Mouse (Mus musculus) liver, postnatal 0 days (tissue): ENCODE measurements around the gene Gpnmb. TPM values are rescaled to one million over a fixed set of nuclear protein-coding genes. Genes with fewer than 3 reads are reported as not detected.

ENCODE experiments used
- ATAC-seq: fragments of 200-750 bp; cut with Nextera tagmentation; 2 replicates; pipeline ENCODE4 v1.8.0; 2017; ENCODE audit warnings: mild to moderate bottlenecking, moderate library complexity
- DNase-seq: peaks from one replicate; pipeline ENCODE4 v3.0.0-alpha.2; 2016
- H3K27ac ChIP-seq: fragments of 300-500 bp; sonication (generic); 2 replicates; pipeline ENCODE4 v1.5.1; 2014; ENCODE audit warnings: antibody characterized with exemption, moderate library complexity, mild to moderate bottlenecking, low read depth
- H3K27me3 ChIP-seq: fragments of 300-500 bp; sonication (generic); 2 replicates; pipeline ENCODE4 v1.6.1; 2014; ENCODE audit warnings: low read length, control low read depth, mixed read lengths; ENCODE audit not compliant: insufficient read depth
- H3K36me3 ChIP-seq: fragments of 300-500 bp; sonication (generic); replicated peaks from 2 replicates; pipeline ENCODE4 v1.6.1; 2014; ENCODE audit warnings: mild to moderate bottlenecking, control low read depth, low read length, moderate library complexity, mixed read lengths; ENCODE audit not compliant: insufficient read depth
- H3K4me1 ChIP-seq: fragments of 300-500 bp; sonication (generic); 2 replicates; pipeline ENCODE4 v1.6.1; 2014; ENCODE audit warnings: antibody characterized with exemption, mild to moderate bottlenecking, control low read depth; ENCODE audit not compliant: insufficient read depth
- H3K4me2 ChIP-seq: fragments of 300-500 bp; sonication (generic); 2 replicates; pipeline ENCODE4 v1.6.1; 2014; ENCODE audit warnings: low read depth, mild to moderate bottlenecking, low read length, moderate library complexity, mixed read lengths
- H3K4me3 ChIP-seq: fragments of 300-500 bp; sonication (generic); 2 replicates; pipeline ENCODE4 v1.5.1; 2014; ENCODE audit warnings: low read depth, low read length
- H3K9ac ChIP-seq: fragments of 300-500 bp; sonication (generic); replicated peaks from 2 replicates; pipeline ENCODE4 v1.6.1; 2014; ENCODE audit warnings: mild to moderate bottlenecking, moderate library complexity
- H3K9me3 ChIP-seq: fragments of 300-500 bp; sonication (generic); 2 replicates; pipeline ENCODE4 v1.6.1; 2016; ENCODE audit warnings: mild to moderate bottlenecking, control low read depth, low read length, mixed read lengths
- CTCF ChIP-seq: sonication (generic); IDR thresholded peaks from 2 replicates; pipeline ENCODE4 v1.5.1; 2016; ENCODE audit warnings: antibody characterized with exemption, low read depth
- EP300 ChIP-seq: IDR thresholded peaks from 2 replicates; pipeline ENCODE4 v1.6.1; 2016; ENCODE audit warnings: antibody characterized with exemption, low read depth, mild to moderate bottlenecking
- WGBS: fragments of 180-500 bp; shearing (Covaris S2); extraction: QIAGEN DNeasy Blood & Tissue Kit; methylation state at CpG from one replicate; pipeline ENCODE4 v1.1.7; 2014; ENCODE audit not compliant: insufficient replicate concordance; 5-methylcytosine and 5-hydroxymethylcytosine counted together
- polyA plus RNA-seq: library from polyadenylated mRNA; unstranded; fragments of >200 nt; fragmentation: Nextera tagmentation; extraction: Ambion mirVana; gene quantifications from 2 replicates; pipeline ENCODE4 v1.2.1, GENCODE M21; 2015

The Gpnmb gene
- polyA plus RNA-seq, result 0.52 and 0.53 TPM in 2 replicates

DNA sequence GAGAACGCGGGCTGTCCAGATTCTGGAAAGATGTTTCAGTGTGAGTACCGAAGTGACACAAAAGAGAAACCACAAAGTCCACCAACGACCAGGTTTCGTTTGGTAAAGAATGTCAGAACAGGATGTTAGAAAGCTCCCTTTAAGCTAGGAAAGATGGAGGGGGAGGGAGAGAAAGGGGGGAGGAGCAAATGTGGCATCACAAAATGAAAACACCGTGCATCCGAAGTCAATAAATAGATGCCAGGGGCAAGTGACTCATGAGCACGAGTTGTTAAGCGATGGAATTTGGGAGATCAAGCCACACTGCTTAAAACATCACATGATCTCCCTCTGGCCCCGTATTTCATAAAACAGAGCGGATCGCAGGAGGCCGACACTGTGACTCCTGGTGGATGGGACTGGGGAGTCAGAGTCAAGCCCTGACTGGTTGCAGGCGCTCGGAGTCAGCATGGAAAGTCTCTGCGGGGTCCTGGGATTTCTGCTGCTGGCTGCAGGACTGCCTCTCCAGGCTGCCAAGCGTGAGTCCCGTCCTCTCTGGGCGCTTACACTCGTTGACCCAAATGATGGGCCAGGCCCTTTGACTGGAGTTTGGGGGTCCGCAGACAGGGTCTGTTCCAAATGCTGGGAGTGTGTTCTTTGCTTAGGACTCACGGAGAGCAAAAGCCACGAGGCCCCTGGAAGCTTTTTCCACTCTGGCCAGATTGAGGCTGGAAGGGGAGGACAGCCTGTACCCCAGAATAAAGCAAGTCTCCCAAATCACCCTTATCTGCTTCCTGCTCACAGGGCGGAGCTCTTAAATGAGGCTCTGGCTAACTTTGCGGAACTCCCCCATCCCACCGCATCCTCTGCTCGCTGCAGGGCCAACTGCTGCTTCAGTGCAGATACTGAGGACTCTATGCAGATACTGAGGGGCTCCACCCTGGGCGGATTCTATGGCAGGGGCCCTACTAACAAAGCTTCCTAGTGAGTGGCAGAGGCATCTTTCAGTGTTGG lies at the start of gene Gpnmb:
TSS of gene Gpnmb (plus strand) at position 272 of the 993 bp plus-strand sequence.
- Histone ChIP-seq H3K4me3 (peak within 1 kb of the TSS; percentile 15; the same call in 1 of the 2 replicates), H3K9me3 (no peaks in the 10 kb centered on the region), H3K4me2 (peak within 1 kb of the TSS; percentile 58), H3K27ac (no peak within 1 kb of the TSS), H3K4me1 (peaks cover 6% of the 10 kb centered on the region; the same call in 1 of the 2 replicates), H3K9ac (peak within 1 kb of the TSS; percentile 30; the same call in 1 of the 2 replicates), H3K27me3 (0 out of 2 replicates have a peak, but pooled peaks cover 8% of the 10 kb centered on the region), H3K36me3 (no peaks in the 10 kb centered on the region)
- 32% methylated on average over 28 of the region's 28 CpGs for WGBS
- ATAC-seq (no peak), DNase-seq (no peak)
- TF ChIP-seq EP300 (no peak), CTCF (no peak)

DNA sequence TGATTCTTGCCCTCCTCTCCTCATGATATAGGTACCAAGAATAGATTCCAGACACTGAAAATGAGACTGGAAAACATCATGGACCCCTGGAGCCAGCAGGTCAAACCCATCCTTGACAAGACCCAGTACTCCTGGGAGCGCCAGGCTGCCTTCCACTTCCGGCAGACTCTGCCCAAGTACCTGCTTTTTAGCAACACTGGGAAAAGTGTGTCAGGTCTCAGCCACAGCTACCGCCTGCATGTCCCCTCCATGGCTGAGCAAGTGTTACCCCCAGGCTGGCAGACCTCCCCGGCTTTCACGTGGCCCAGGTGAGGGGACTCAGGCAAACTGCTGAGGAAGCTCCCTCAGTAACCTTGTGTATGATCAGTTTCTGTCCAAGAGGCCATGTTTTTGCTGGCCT lies 46.4 kb upstream of the Gpnmb start:
- Histone ChIP-seq H3K4me3 (no peak overlapping the region), H3K9me3 (no peaks in the 10 kb centered on the region), H3K4me2 (no peak overlapping the region), H3K27me3 (no peaks in the 10 kb centered on the region), H3K4me1 (no peaks in the 10 kb centered on the region), H3K27ac (no peak overlapping the region), H3K36me3 (no peaks in the 10 kb centered on the region), H3K9ac (no peak overlapping the region)
- 76% methylated on average over 5 of the region's 5 CpGs for WGBS
- DNase-seq (no peak), ATAC-seq (no peak)
- no peak for TF ChIP-seq CTCF

GRCm38 (mm10) chr6:48991991-48992390 lies 44.4 kb upstream of the Gpnmb start:
- no peak overlapping the region for H3K4me2 ChIP-seq
- DNase-seq (no peak), ATAC-seq (no peak)
- H3K4me1 ChIP-seq, result no peaks in the 10 kb centered on the region
- 59% methylated on average over 4 of the region's 4 CpGs for WGBS
- H3K36me3 ChIP-seq, result no peaks in the 10 kb centered on the region
- no peak overlapping the region for H3K27ac ChIP-seq
- no peaks in the 10 kb centered on the region for H3K9me3 ChIP-seq
- no peak overlapping the region for H3K9ac ChIP-seq
- H3K27me3 ChIP-seq, result no peaks in the 10 kb centered on the region
- TF ChIP-seq EP300 (no peak), CTCF (no peak)
- H3K4me3 ChIP-seq, result no peak overlapping the region

DNA sequence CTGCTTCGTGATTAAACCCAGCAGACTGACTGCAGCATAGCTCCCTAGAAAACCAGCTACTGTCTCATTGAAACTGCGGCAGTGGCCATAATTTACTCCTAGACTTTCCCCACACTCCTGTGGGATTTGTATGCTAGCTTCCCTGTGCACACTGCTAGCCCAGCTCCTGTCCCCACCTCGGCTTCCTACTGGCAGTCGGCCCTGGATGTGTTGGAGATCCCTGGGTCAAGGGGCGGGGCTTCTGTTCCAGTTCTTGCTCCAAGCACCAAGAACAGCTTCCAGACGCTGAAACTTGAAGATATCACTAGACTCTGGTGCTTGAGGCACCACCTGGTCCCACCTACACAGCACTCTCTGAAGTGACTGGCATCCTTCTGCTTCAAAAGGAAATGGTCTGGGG lies 38.2 kb upstream of the Gpnmb start:
- Histone ChIP-seq H3K4me1 (no peaks in the 10 kb centered on the region), H3K9ac (no peak overlapping the region), H3K9me3 (no peaks in the 10 kb centered on the region), H3K4me3 (no peak overlapping the region), H3K36me3 (no peaks in the 10 kb centered on the region), H3K27me3 (no peaks in the 10 kb centered on the region), H3K4me2 (no peak overlapping the region), H3K27ac (no peak overlapping the region)
- WGBS, result 60% methylated on average over 6 of the region's 6 CpGs
- no peak for TF ChIP-seq CTCF
- TF ChIP-seq EP300, result no peak
- DNase-seq, result no peak
- no peak for ATAC-seq

DNA sequence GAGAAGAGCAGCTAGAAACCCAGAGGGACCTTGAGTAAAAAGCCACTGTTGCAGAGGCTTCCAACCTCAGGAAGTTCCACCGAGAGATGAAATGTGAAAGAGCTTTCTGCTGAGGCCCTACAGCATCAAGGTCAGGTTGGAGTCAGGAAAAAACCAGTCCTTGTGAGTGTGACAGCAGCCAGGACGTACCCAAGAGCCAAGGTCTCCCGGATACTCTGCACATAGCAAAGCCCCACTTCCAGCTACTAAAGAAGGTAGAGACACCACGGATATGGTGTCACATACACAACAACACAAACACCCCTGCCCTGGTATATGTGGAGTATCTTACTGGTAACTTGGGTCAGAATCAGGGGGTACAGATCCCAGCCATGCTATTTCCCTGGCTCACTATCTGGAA lies 37.5 kb upstream of the Gpnmb start:
- TF ChIP-seq CTCF, result no peak
- DNase-seq, result no peak
- no peak for ATAC-seq
- no peaks in the 10 kb centered on the region for H3K4me1 ChIP-seq
- H3K9ac ChIP-seq, result no peak overlapping the region
- H3K4me2 ChIP-seq, result no peak overlapping the region
- H3K4me3 ChIP-seq, result no peak overlapping the region
- H3K9me3 ChIP-seq, result no peaks in the 10 kb centered on the region
- no peaks in the 10 kb centered on the region for H3K27me3 ChIP-seq
- H3K36me3 ChIP-seq, result no peaks in the 10 kb centered on the region
- WGBS, result 77% methylated on average over 4 of the region's 4 CpGs
- no peak overlapping the region for H3K27ac ChIP-seq

- Histone ChIP-seq H3K9me3 (no peaks in the 10 kb centered on the region), H3K9ac (no peak overlapping the region), H3K27me3 (no peaks in the 10 kb centered on the region), H3K4me1 (0 out of 2 replicates have a peak, but pooled peaks cover 3% of the 10 kb centered on the region), H3K4me3 (no peak overlapping the region), H3K36me3 (no peaks in the 10 kb centered on the region), H3K4me2 (no peak overlapping the region), H3K27ac (no peak overlapping the region)
- DNase-seq (no peak), ATAC-seq (no peak)
- peak; percentile 19; the same call in 1 of the 2 replicates for TF ChIP-seq CTCF
- TF ChIP-seq EP300, result no peak
- WGBS, result 52% methylated on average over 4 of the region's 4 CpGs
These were observed 33.0 kb upstream of the Gpnmb start for GRCm38 (mm10) chr6:49003381-49003780.
